Mouse (Mus musculus) small intestine, adult 2 months (tissue): ENCODE measurements around the gene Rdh19. TPM values are rescaled to one million over a fixed set of nuclear protein-coding genes. Genes with fewer than 3 reads are reported as not detected.

Experiments
- H3K27ac ChIP-seq: fragments of 200-500 bp; 2 replicates; pipeline ENCODE4 v1.5.1; 2012; ENCODE audit warnings: low read depth, low read length, control low read depth, inconsistent platforms; ENCODE audit not compliant: insufficient read depth
- H3K27me3 ChIP-seq: fragments of 200-500 bp; 2 replicates; pipeline ENCODE4 v1.6.1; 2012; ENCODE audit warnings: mild to moderate bottlenecking, moderate library complexity, low read length, inconsistent platforms; ENCODE audit not compliant: control insufficient read depth, insufficient read depth
- H3K36me3 ChIP-seq: fragments of 200-500 bp; 2 replicates; pipeline ENCODE4 v1.6.1; 2012; ENCODE audit warnings: mild to moderate bottlenecking, low read length, control low read depth, inconsistent platforms; ENCODE audit not compliant: control insufficient read depth, insufficient read depth
- H3K4me1 ChIP-seq: fragments of 200-500 bp; 2 replicates; pipeline ENCODE4 v1.6.1; 2012; ENCODE audit warnings: low read length, inconsistent platforms, mixed read lengths; ENCODE audit not compliant: control insufficient read depth, insufficient read depth, insufficient read length
- H3K4me3 ChIP-seq: fragments of 200-500 bp; 2 replicates; pipeline ENCODE4 v1.5.1; 2012; ENCODE audit warnings: low read depth, mild to moderate bottlenecking, control low read depth, inconsistent platforms, low read length, moderate library complexity
- CTCF ChIP-seq: fragments of 200-500 bp; IDR thresholded peaks from 2 replicates; pipeline ENCODE4 v1.5.1; 2012; ENCODE audit warnings: low read depth, mild to moderate bottlenecking, control low read depth, inconsistent platforms, low read length, moderate library complexity, mixed read lengths; ENCODE audit not compliant: insufficient replicate concordance, insufficient read length; ENCODE audit errors: extremely low read depth
- POLR2A ChIP-seq: fragments of 200-500 bp; IDR thresholded peaks from 2 replicates; pipeline ENCODE4 v1.6.1; 2012; ENCODE audit warnings: low read depth, mild to moderate bottlenecking, control low read depth, inconsistent platforms, low read length, moderate library complexity
- WGBS: fragments of 180-500 bp; shearing (Covaris S2); methylation state at CpG from one replicate; pipeline ENCODE4 v1.1.7; 2018; 5-methylcytosine and 5-hydroxymethylcytosine counted together
- polyA plus RNA-seq: library from polyadenylated mRNA; depleted of rRNA; stranded (reverse); fragments of >200 nt; gene quantifications from 2 replicates; pipeline ENCODE4 v1.2.3, GENCODE M21; 2012

The Rdh19 gene
- polyA plus RNA-seq, 1 experiment, result not detected

DNA sequence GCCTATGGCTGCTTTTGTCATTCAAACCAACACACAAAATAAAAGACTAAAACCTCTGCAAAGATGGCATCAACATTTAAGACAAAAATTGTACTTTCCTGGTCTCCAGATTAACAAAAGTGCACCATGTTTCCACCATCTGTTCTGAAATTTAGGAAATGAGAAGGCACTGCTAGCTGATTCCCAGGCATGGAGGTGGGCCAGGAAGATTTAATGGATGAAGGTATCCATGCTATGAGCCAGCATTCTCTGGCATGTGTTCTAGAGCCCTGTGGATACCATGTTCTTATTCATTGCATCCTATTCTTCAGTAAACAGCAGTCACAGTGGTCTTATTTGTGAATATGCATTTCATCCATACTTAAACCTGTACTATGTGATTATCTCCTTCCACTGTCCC is 6.6 kb downstream of the Rdh19 start:
- no peaks in the 10 kb centered on the region for H3K27me3 ChIP-seq
- H3K27ac ChIP-seq, result no peak overlapping the region
- TF ChIP-seq POLR2A (no peak), CTCF (no peak)

DNA sequence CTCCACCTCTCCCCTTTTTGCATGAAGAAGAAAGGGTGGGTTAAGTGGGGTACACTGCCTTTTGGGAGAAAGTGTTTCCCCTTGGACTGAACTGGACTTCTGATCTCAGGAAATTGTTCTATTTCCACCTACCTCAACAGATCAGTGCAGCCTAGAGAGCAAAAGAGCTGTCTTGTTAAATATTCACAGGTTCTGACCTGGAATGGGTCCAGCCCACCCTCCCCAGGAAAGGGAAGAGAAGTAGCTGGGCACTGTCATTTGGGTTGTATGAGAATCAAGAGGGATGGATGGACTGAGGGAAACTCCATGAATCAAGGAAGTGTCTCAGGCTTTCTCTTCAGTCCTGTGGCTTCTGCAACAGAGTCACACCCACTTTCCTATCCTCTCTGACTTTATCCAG is 15.2 kb downstream of the Rdh19 start:
- H3K27me3 ChIP-seq, result no peaks in the 10 kb centered on the region
- TF ChIP-seq CTCF (no peak), POLR2A (no peak)
- H3K4me1 ChIP-seq, result peaks cover 13% of the 10 kb centered on the region; the same call in 1 of the 2 replicates
- no peaks in the 10 kb centered on the region for H3K36me3 ChIP-seq
- no peak overlapping the region for H3K27ac ChIP-seq
- H3K4me3 ChIP-seq, result no peak overlapping the region

More for the DNA sequence above, 6.6 kb downstream of the Rdh19 start:
- Histone ChIP-seq H3K4me3 (no peak overlapping the region), H3K36me3 (no peaks in the 10 kb centered on the region), H3K4me1 (no peaks in the 10 kb centered on the region)

DNA sequence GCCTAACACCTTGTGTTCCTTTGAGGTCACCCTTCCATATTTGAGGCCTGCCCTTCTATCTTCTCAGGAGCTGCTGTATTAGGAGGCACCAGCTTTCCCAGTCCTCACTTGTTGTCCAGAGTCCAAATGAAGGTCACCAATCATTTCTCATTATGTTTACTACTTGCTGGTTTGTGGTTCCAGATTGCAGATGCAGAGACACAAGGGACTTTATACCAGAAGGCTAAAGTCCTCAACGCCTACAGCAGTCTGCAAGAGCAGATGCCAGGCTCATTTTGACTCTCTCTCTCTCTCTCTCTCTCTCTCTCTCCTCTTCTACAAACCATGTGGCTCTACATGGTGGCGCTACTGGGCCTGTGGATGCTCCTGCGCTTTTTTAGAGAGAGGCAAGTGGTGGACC is 16.5 kb downstream of the Rdh19 start, which contains the start of gene Rdh16f2:
Rdh16f2 (plus strand) TSS at position 243 of the 400 bp plus-strand sequence.
- Histone ChIP-seq H3K4me1 (peaks cover 13% of the 10 kb centered on the region; the same call in 1 of the 2 replicates), H3K4me3 (no peak within 1 kb of the TSS), H3K27me3 (no peaks in the 10 kb centered on the region), H3K36me3 (no peaks in the 10 kb centered on the region), H3K27ac (peak within 1 kb of the TSS; percentile 12; the same call in 1 of the 2 replicates)
- WGBS, result 72% methylated on average over 3 of the region's 3 CpGs
- no peak for TF ChIP-seq POLR2A
- no peak for TF ChIP-seq CTCF

DNA sequence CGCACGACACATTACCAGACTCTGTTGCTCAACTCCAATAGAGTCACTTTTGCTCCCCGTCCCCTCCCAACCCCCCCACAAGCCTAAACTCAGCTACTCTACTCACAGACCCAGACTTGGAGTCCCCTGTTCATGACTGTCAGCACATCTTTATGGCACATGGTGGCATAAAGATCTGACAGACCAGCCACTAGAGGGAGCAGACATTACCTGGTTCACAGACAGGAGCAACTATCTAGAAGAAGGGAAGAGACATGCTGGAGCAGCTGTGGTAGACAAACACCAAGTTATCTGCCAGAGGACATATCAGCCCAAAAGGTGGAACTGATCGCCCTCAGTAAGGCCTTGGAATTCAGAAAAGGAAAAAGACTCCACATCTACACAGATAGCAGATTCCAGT is 22.8 kb downstream of the Rdh19 start:
- H3K27ac ChIP-seq, result no peak overlapping the region
- H3K36me3 ChIP-seq, result no peaks in the 10 kb centered on the region
- H3K27me3 ChIP-seq, result no peaks in the 10 kb centered on the region
- 74% methylated on average over 4 of the region's 4 CpGs for WGBS
- no peak overlapping the region for H3K4me3 ChIP-seq
- peaks cover 3% of the 10 kb centered on the region; the same call in 1 of the 2 replicates for H3K4me1 ChIP-seq
- TF ChIP-seq POLR2A (no peak), CTCF (peak; percentile 40; the same call in 1 of the 2 replicates)

DNA sequence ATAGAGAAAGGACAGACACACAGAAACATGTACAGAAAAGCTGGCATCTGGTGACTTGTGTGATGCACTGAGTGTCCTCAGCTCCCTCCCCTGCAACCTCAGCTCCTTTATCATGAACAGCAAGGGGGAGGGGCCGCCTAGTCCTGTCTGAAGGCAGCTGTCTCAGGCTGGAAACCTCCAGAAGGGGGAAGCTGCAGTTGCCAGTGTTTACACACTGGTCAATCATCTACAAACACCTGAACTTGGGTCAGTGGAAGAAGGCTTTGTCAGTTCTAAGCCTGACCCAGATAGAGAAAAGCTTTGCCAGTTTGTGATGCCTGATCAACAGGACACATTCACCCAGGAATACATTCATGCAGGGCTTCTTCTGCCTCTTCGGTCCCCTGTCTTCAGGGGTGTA is 28.0 kb downstream of the Rdh19 start:
- H3K27ac ChIP-seq, result peak overlapping the region; percentile 95
- H3K36me3 ChIP-seq, result no peaks in the 10 kb centered on the region
- peaks cover 22% of the 10 kb centered on the region; the same call in 1 of the 2 replicates for H3K4me1 ChIP-seq
- H3K4me3 ChIP-seq, result no peak overlapping the region
- no peak for TF ChIP-seq POLR2A
- 10% methylated on average over 2 of the region's 2 CpGs for WGBS
- H3K27me3 ChIP-seq, result no peaks in the 10 kb centered on the region

DNA sequence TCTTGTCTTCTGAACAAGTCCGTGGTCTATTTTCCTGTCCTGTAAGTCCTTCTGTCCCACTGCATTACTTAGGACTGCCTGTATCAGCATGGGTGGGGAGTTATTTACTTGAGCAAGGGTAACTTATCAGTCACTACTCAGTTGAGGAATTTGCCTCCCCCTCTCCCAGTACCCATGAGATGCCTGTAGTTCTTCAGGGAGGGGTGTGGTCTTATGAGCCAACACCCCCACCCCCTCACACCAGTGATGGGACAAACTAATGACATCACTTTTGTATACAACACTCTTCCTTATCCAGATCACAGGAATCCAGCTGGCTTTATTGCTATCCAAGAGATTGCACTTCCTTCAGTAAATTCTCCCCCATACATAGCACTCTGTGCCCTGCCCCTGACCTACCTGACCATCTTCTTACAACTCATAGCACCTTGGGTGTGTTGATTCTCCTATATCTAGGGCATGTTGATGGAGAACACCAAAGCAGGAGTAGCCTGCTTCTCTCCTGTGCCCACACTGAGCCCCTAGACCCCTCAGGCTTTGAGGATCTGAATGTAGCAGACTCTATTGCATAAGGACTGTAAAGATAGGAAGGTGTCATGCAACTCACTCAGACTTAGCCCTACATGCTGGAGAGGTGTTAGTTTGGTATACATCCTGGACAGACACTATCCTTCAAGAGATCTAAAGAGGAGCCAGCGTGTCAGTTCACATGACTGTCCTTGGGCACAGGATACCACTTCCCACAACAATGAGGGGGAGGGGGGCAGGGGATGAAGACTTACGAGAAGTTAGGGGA is 28.7 kb downstream of the Rdh19 start:
- Histone ChIP-seq H3K4me3 (no peak overlapping the region), H3K27me3 (no peaks in the 10 kb centered on the region), H3K4me1 (peaks cover 22% of the 10 kb centered on the region; the same call in 1 of the 2 replicates), H3K27ac (peak overlapping the region; percentile 95), H3K36me3 (no peaks in the 10 kb centered on the region)
- no peak for TF ChIP-seq CTCF
- WGBS, result 16% methylated on average over 3 of the region's 3 CpGs

DNA sequence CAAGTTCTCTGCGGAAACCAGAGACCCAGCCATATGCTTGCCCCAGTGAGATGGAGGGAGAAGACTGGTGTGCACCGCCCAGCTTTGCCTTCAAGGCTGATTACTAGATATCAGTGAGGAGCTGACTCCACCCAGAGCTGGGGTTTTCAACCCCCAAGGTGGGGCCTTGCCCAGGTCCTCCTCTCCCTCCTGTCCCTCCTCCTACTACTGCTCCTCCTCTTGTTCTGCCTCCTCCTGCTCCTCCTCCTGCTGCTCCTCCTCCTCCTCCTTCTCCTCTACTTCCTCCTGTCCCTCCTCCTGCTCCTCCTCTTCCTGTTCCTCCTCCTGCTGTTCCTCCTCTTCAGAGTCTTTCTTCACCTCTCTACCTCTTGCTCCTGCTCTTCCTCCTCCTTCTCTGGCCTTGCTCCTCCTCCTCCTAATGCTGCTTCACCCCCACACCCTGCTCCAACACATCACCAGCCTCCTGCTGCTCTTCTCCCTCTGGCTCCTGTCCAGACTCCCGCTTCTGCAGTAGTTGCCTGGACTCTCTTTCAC is 29.5 kb downstream of the Rdh19 start:
- Histone ChIP-seq H3K4me1 (peaks cover 22% of the 10 kb centered on the region; the same call in 1 of the 2 replicates), H3K4me3 (peak overlapping the region; percentile 45), H3K27me3 (no peaks in the 10 kb centered on the region), H3K27ac (peak overlapping the region; percentile 95), H3K36me3 (no peaks in the 10 kb centered on the region)
- WGBS, result 28% methylated on average over 3 of the region's 3 CpGs
- TF ChIP-seq CTCF (no peak), POLR2A (no peak; the same call in 1 of the 2 replicates)
